Mouse (Mus musculus) kidney, embryonic 15.5 days (tissue): ENCODE results near the gene Ccdc188. TPM values are rescaled to one million over a fixed set of nuclear protein-coding genes. Genes with fewer than 3 reads are reported as not detected.

Experiments
- ATAC-seq: fragments of 200-750 bp; cut with Nextera tagmentation; replicated peaks from 2 replicates; pipeline ENCODE4 v1.8.0; 2017; ENCODE audit warnings: moderate TSS enrichment; ENCODE audit not compliant: low FRiP score
- H3K27ac ChIP-seq: fragments of 300-500 bp; sonication (generic); 2 replicates; pipeline ENCODE4 v1.5.1; 2015; ENCODE audit warnings: mild to moderate bottlenecking, inconsistent platforms
- H3K27me3 ChIP-seq: fragments of 300-500 bp; sonication (generic); 2 replicates; pipeline ENCODE4 v1.6.1; 2015; ENCODE audit warnings: inconsistent platforms
- H3K36me3 ChIP-seq: fragments of 300-500 bp; sonication (generic); 2 replicates; pipeline ENCODE4 v1.6.1; 2015; ENCODE audit warnings: inconsistent platforms
- H3K4me1 ChIP-seq: fragments of 300-500 bp; sonication (generic); 2 replicates; pipeline ENCODE4 v1.6.1; 2015; ENCODE audit warnings: inconsistent platforms
- H3K4me2 ChIP-seq: fragments of 300-500 bp; sonication (generic); 2 replicates; pipeline ENCODE4 v1.6.1; 2015; ENCODE audit warnings: moderate library complexity, mild to moderate bottlenecking, inconsistent platforms
- H3K4me3 ChIP-seq: fragments of 300-500 bp; sonication (generic); replicated peaks from 2 replicates; pipeline ENCODE4 v1.5.1; 2015; ENCODE audit warnings: mild to moderate bottlenecking, inconsistent platforms
- H3K9ac ChIP-seq: fragments of 300-500 bp; sonication (generic); 2 replicates; pipeline ENCODE4 v1.6.1; 2015; ENCODE audit warnings: mild to moderate bottlenecking, inconsistent platforms
- H3K9me3 ChIP-seq: fragments of 300-500 bp; sonication (generic); replicated peaks from 2 replicates; pipeline ENCODE4 v1.6.1; 2016; ENCODE audit warnings: inconsistent platforms
- WGBS: fragments of 180-500 bp; shearing (Covaris S2); methylation state at CpG from one replicate; pipeline ENCODE4 v1.1.7; 2015; ENCODE audit warnings: mixed read lengths; 5-methylcytosine and 5-hydroxymethylcytosine counted together
- polyA plus RNA-seq: library from polyadenylated mRNA; unstranded; fragments of >200 nt; fragmentation: Nextera tagmentation; extraction: Ambion mirVana; gene quantifications from 2 replicates; pipeline ENCODE4 v1.2.1, GENCODE M21; 2015

Ccdc188 gene
- polyA plus RNA-seq, 1 experiment from 2014 or later: not detected

DNA sequence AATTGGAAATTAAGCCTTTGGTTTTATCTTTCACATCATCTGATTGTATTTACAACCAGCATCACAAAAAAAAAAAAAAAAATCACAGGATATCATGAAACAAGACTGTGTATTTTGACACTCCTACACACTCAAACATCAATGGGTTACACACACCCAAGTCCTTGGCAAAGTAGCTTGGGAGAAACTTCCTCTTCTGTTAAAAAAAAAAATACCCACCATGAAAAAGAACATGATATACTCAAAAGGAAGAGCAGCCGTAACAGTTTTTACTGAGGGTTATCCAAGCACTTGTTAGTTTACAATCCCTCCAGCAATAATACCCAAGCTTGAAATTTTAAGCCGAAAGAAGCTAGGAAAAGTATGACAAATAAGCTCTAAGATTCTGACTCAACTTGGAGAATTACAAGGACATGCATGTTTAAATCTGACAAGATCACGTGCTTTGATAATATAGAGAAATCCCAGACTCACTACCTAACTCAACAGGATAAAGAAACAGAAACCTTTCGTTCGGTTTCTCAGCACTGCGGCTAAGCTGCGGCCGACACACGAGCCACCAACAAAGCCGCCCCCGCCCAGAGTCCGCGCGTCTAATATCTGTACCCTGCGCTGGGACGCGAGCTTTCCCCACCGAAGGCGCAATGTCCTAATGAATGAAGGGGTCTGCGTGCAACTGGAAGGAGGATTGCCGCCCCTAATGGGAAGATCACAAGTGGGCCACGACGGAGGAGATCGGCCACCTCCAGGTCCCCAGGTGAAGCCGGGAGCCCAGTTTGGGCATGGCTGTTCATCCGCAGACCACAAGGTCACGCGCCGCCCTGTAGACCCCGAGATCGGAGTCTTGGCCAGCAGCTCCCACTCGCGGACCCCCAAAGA is 30.1 kb downstream of the Ccdc188 start:
- H3K36me3 ChIP-seq: peaks cover 65% of the 10 kb centered on the region
- H3K4me1 ChIP-seq: peaks cover 42% of the 10 kb centered on the region
- H3K4me2 ChIP-seq: peak overlapping the region; percentile 75
- H3K9ac ChIP-seq: peak overlapping the region; percentile 93
- peak overlapping the region; percentile 90 for H3K4me3 ChIP-seq
- WGBS: under 1% methylated on average over 33 of the region's 33 CpGs
- no peaks in the 10 kb centered on the region for H3K27me3 ChIP-seq
- H3K9me3 ChIP-seq: no peaks in the 10 kb centered on the region
- peak; percentile 2; the same call in 1 of the 2 replicates for ATAC-seq
- H3K27ac ChIP-seq: peak overlapping the region; percentile 95

DNA sequence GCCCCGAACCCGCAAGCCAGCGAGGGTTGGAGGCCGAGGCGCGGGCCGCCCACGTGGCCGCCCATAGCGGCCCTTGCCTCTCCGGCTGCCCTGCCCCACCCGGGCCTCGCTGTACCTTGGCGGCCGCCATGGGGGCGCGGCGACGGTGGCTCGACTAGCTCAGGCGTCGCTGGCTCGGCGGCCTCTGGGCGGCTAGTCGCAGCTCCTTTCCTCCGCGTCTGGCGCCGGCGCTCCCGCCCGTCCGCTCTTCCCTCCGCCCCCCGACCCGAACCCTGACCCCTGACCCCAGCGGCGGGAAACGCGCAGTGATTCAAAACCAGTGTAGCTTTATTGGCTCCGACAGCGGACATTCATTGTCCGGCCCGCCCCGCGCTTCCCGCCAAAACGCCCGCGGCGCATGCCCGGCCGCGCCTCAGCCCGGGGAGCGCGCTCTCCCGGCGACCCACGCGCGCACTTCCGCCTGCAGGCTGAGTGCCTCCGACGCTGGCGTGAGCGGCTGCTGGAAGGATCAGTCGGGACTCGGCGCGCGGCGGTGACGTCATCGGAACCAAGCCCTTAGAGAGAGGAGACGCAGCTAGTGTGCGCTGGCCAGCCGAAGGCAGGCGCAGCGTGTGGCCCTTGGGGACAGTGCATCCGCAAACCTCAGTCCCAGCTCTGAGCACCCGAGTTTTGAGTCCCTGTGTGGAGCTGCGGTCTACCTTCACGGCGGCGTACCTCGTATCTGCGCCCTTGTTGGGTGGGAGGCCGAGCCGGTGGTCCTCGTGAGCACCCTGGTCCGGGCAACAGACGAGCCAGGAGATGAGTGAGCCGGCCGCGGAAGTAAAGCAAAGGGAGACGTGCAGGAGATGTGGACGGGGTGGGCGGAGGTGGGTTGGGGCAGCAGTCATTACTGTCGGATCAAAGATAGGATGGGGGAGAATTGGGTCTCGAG is 31.0 kb downstream of the Ccdc188 start, which contains the start of the genes Trmt2a and Ranbp1:
TSS of gene Trmt2a (plus strand) at position 247 of the 931 bp plus-strand sequence.
TSS of gene Ranbp1 (minus strand) at position 300 of the 931 bp plus-strand sequence.
- peaks cover 42% of the 10 kb centered on the region for H3K4me1 ChIP-seq
- H3K36me3 ChIP-seq: peaks cover 65% of the 10 kb centered on the region
- under 1% methylated on average over 100 of the region's 102 CpGs for WGBS

DNA sequence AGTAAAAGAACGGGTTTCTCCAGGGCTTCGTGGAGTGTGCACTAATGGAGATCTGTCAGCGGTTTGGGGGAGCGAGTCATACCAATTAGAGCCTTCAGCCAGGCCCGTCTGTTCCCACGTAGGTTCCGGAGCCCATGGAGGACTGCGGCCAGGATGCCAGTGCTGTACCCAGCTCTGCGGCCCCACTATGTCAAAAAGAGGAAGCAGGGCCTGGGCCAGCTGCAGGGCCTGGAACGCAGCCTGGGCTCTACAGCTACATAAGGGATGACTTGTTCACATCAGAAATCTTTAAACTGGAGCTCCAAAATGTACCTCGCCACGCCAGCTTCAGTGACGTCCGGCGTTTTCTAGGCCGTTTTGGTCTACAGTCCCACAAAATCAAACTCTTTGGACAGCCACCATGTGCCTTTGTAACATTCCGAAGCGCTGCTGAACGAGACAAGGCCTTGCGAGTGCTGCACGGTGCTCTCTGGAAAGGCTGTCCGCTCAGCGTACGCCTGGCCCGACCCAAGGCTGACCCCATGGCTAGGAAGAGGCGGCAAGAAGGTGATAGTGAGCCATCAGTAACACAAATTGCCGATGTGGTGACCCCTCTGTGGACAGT is 31.8 kb downstream of the Ccdc188 start:
- Histone ChIP-seq H3K4me1 (peaks cover 42% of the 10 kb centered on the region), H3K27me3 (no peaks in the 10 kb centered on the region), H3K4me2 (peak overlapping the region; percentile 75), H3K4me3 (peak overlapping the region; percentile 90), H3K9ac (peak overlapping the region; percentile 89), H3K27ac (peak overlapping the region; percentile 95), H3K36me3 (peaks cover 65% of the 10 kb centered on the region), H3K9me3 (no peaks in the 10 kb centered on the region)
- peak; percentile 5 for ATAC-seq
- WGBS: 4% methylated on average over 27 of the region's 27 CpGs

More for the DNA sequence above, 31.0 kb downstream of the Ccdc188 start, which contains the start of the genes Trmt2a and Ranbp1:
- Histone ChIP-seq H3K27me3 (no peaks in the 10 kb centered on the region), H3K27ac (peak within 1 kb of the TSS; percentile 95), H3K4me2 (peak within 1 kb of the TSS; percentile 75), H3K4me3 (peak within 1 kb of the TSS; percentile 90), H3K9ac (peak within 1 kb of the TSS; percentile 93), H3K9me3 (no peaks in the 10 kb centered on the region)
- ATAC-seq: peak; percentile 96

- 62% methylated on average over 4 of the region's 4 CpGs for WGBS
- ATAC-seq: no peak
- Histone ChIP-seq H3K27ac (peak overlapping the region; percentile 95; the same call in 1 of the 2 replicates), H3K4me2 (peak overlapping the region; percentile 75), H3K27me3 (no peaks in the 10 kb centered on the region), H3K9me3 (no peaks in the 10 kb centered on the region), H3K4me3 (peak overlapping the region; percentile 90), H3K9ac (peak overlapping the region; percentile 89; the same call in 1 of the 2 replicates), H3K36me3 (peaks cover 65% of the 10 kb centered on the region), H3K4me1 (peaks cover 42% of the 10 kb centered on the region)
These were observed 32.6 kb downstream of the Ccdc188 start for GRCm38 (mm10) chr16:18250231-18250630.

GRCm38 (mm10) chr16:18250828-18251790 is 33.4 kb downstream of the Ccdc188 start:
- Histone ChIP-seq H3K9ac (peak overlapping the region; percentile 21; the same call in 1 of the 2 replicates), H3K9me3 (no peaks in the 10 kb centered on the region), H3K27ac (0 out of 2 replicates have a peak overlapping the region, but pooled peaks have one; percentile 18), H3K4me2 (peak overlapping the region; percentile 75), H3K4me3 (peak overlapping the region; percentile 90), H3K27me3 (no peaks in the 10 kb centered on the region), H3K4me1 (peaks cover 37% of the 10 kb centered on the region), H3K36me3 (peaks cover 65% of the 10 kb centered on the region)
- WGBS: 68% methylated on average over 10 of the region's 10 CpGs
- ATAC-seq: no peak

- H3K4me2 ChIP-seq: no peak overlapping the region
- peaks cover 23% of the 10 kb centered on the region for H3K4me1 ChIP-seq
- no peak overlapping the region for H3K4me3 ChIP-seq
- ATAC-seq: no peak
- 84% methylated on average over 6 of the region's 6 CpGs for WGBS
- H3K36me3 ChIP-seq: peaks cover 71% of the 10 kb centered on the region
- no peaks in the 10 kb centered on the region for H3K27me3 ChIP-seq
- H3K9ac ChIP-seq: no peak overlapping the region
- no peak overlapping the region for H3K27ac ChIP-seq
- H3K9me3 ChIP-seq: no peaks in the 10 kb centered on the region
These were observed 35.1 kb downstream of the Ccdc188 start for GRCm38 (mm10) chr16:18252736-18253135.

GRCm38 (mm10) chr16:18253866-18254265 is 36.2 kb downstream of the Ccdc188 start:
- ATAC-seq: no peak
- no peak overlapping the region for H3K4me2 ChIP-seq
- H3K9me3 ChIP-seq: no peaks in the 10 kb centered on the region
- no peak overlapping the region for H3K27ac ChIP-seq
- H3K36me3 ChIP-seq: peaks cover 82% of the 10 kb centered on the region
- H3K27me3 ChIP-seq: no peaks in the 10 kb centered on the region
- H3K4me3 ChIP-seq: no peak overlapping the region
- H3K9ac ChIP-seq: no peak overlapping the region
- H3K4me1 ChIP-seq: peaks cover 23% of the 10 kb centered on the region
- WGBS: 84% methylated on average over 1 of the region's 1 CpGs

- H3K27ac ChIP-seq: no peak within 1 kb of the TSS
- ATAC-seq: no peak
- peaks cover 97% of the 10 kb centered on the region for H3K36me3 ChIP-seq
- no peak within 1 kb of the TSS for H3K4me2 ChIP-seq
- H3K9ac ChIP-seq: no peak within 1 kb of the TSS
- H3K9me3 ChIP-seq: no peaks in the 10 kb centered on the region
- H3K4me3 ChIP-seq: no peak within 1 kb of the TSS
- no peaks in the 10 kb centered on the region for H3K27me3 ChIP-seq
- H3K4me1 ChIP-seq: no peaks in the 10 kb centered on the region
- WGBS: 93% methylated on average over 2 of the region's 2 CpGs
These were observed 40.5 kb downstream of the Ccdc188 start, which contains the start of gene Gm49776 for GRCm38 (mm10) chr16:18258221-18258620. Gm49776 (minus strand) TSS chr16:18258321.

GRCm38 (mm10) chr16:18265024-18265423 is 47.3 kb downstream of the Ccdc188 start:
- Histone ChIP-seq H3K4me3 (no peak overlapping the region), H3K36me3 (peaks cover 93% of the 10 kb centered on the region), H3K9ac (no peak overlapping the region), H3K27ac (no peak overlapping the region), H3K9me3 (no peaks in the 10 kb centered on the region), H3K27me3 (no peaks in the 10 kb centered on the region), H3K4me1 (no peaks in the 10 kb centered on the region), H3K4me2 (no peak overlapping the region)
- ATAC-seq: no peak
- WGBS: 89% methylated on average over 2 of the region's 2 CpGs

DNA sequence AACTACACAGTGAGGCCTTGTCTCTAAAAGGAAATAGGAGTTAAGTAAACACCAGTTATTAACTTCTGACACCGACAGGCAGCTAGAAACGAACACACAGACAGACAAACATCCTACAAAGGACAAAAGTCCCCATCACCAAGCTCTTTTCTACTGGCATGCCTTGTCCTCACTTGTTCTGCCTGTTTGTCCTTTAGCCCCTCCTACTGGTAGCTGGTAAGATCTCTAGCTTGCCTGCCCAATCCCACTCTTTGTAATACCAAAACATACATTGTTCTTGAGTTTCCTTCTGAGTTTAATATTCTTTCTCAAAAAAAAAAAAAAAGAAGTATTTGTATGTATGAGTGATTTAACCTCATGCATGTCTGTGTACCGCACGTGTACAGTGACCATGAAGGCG is 50.5 kb downstream of the Ccdc188 start:
- no peak overlapping the region for H3K27ac ChIP-seq
- no peak overlapping the region for H3K9ac ChIP-seq
- H3K4me3 ChIP-seq: no peak overlapping the region
- H3K9me3 ChIP-seq: no peaks in the 10 kb centered on the region
- H3K27me3 ChIP-seq: no peaks in the 10 kb centered on the region
- no peaks in the 10 kb centered on the region for H3K4me1 ChIP-seq
- WGBS: 89% methylated on average over 5 of the region's 5 CpGs
- H3K36me3 ChIP-seq: peaks cover 95% of the 10 kb centered on the region
- ATAC-seq: no peak
- H3K4me2 ChIP-seq: no peak overlapping the region
